11 mouse cellular contexts compared by ENCODE assay signal in the genomic region with DNA sequence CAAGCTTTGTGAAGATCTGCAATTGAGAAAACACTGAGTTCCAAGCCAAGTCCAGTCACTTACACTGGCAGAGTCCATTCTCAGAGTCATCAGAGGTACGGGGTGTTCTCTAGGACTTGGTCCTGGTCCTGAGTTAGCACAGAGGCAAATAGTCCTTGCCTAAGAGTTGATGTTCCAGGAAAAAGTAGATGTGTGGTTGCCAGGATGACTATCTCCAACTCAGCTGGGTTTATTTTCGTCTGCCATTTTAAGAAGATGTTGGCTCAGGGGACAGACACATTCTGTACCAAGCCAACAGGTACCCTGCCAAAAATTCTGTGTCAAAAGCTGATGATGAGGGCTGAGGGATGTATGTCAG.
DNase-seq lines count a peak whose midpoint lies in the region; ATAC-seq and TF ChIP-seq lines count a peak whose summit lies in the region.
"Had no signal": no experiment of that assay in that cellular context is flagged by ENCODE, and none has a peak within 500 bp of the region (broad histone marks: within the 10 kb centered on the region; RNA-seq: fewer than 3 reads in every experiment).

No protein-coding gene starts in this region.

- no peaks in the 10 kb centered on the region for H3K36me3 ChIP-seq in lung, postnatal 0 days (ENCODE audit: insufficient read depth, low read length)
- no peaks in the 10 kb centered on the region for H3K36me3 ChIP-seq in liver, embryonic 16.5 days (ENCODE audit: control insufficient read depth, insufficient read depth)
- H3K36me3 ChIP-seq in hindbrain, embryonic 13.5 days, result no peaks in the 10 kb centered on the region

- ATAC-seq in lung, postnatal 0 days, result peak; percentile 40
- ATAC-seq in liver, embryonic 16.5 days (ENCODE audit: low read depth), result no peak
- ATAC-seq in hindbrain, embryonic 13.5 days (ENCODE audit: low FRiP score), result no peak
- no peak for ATAC-seq in frontal cortex, adult (ENCODE audit: low TSS enrichment)
- ATAC-seq: forebrain, embryonic 16.5 days had no signal

- 81% methylated on average over 2 of the region's 2 CpGs for WGBS in lung, postnatal 0 days
- WGBS in lung, adult 2 months, result 46% methylated on average over 2 of the region's 2 CpGs
- 55% methylated on average over 2 of the region's 2 CpGs for WGBS in liver, embryonic 16.5 days (ENCODE audit: insufficient replicate concordance)
- WGBS in hindbrain, embryonic 13.5 days, result 92% methylated on average over 2 of the region's 2 CpGs

- DNase-seq in heart, adult 18-20 months, result peak; percentile 63 to 87
- DNase-seq in heart, postnatal 4 days, result no peak
- no peak for DNase-seq in lung, postnatal 0 days (ENCODE audit: low spot score)
- DNase-seq in lung, adult 2 months, result no peak
- peak; percentile 97 for DNase-seq in gonadal fat pad, adult 2 months (ENCODE audit: low read depth)
- DNase-seq: right cerebral cortex, postnatal 14 days had no signal

- no peak for TF ChIP-seq EP300 in lung, postnatal 0 days (IDR thresholded peaks at IDR 0.05)

- H3K27me3 ChIP-seq in lung, postnatal 0 days (replicated peaks; ENCODE audit: insufficient read depth, low read length), result no peaks in the 10 kb centered on the region
- no peaks in the 10 kb centered on the region for H3K27me3 ChIP-seq in liver, embryonic 16.5 days (ENCODE audit: control insufficient read depth, insufficient read depth, low read depth, low read length)
- no peaks in the 10 kb centered on the region for H3K27me3 ChIP-seq in hindbrain, embryonic 13.5 days

- H3K4me2 ChIP-seq in lung, postnatal 0 days (replicated peaks; ENCODE audit: low read depth, low read length), result no peak overlapping the region
- H3K4me2 ChIP-seq in liver, embryonic 16.5 days (ENCODE audit: low read depth, low read length), result no peak overlapping the region; the same call in 1 of the 2 replicates
- H3K4me2 ChIP-seq in hindbrain, embryonic 13.5 days, result no peak overlapping the region

- no peaks in the 10 kb centered on the region for H3K9me3 ChIP-seq in lung, postnatal 0 days (ENCODE audit: low read length)
- no peaks in the 10 kb centered on the region for H3K9me3 ChIP-seq in liver, embryonic 16.5 days (replicated peaks; ENCODE audit: control insufficient read depth, low read length)
- no peaks in the 10 kb centered on the region for H3K9me3 ChIP-seq in hindbrain, embryonic 13.5 days

- H3K9ac ChIP-seq in lung, postnatal 0 days (replicated peaks; ENCODE audit: low read depth), result no peak overlapping the region
- H3K9ac ChIP-seq in liver, embryonic 16.5 days (ENCODE audit: low read depth, low read length), result no peak overlapping the region
- H3K9ac ChIP-seq in hindbrain, embryonic 13.5 days, result no peak overlapping the region

- TF ChIP-seq CTCF in lung, postnatal 0 days (IDR thresholded peaks at IDR 0.05), result no peak
- no peak for TF ChIP-seq CTCF in lung, adult 2 months (IDR thresholded peaks at IDR 0.05; ENCODE audit: insufficient read depth, low read length)

- no peak overlapping the region for H3K27ac ChIP-seq in lung, postnatal 0 days (ENCODE audit: low read length)
- peak overlapping the region; percentile 64 for H3K27ac ChIP-seq in liver, embryonic 16.5 days (ENCODE audit: low read length)
- H3K27ac ChIP-seq in hindbrain, embryonic 13.5 days, result no peak overlapping the region
- H3K27ac ChIP-seq: layer of hippocampus, adult 2 months had no signal

- no peak overlapping the region for H3K4me3 ChIP-seq in lung, postnatal 0 days (ENCODE audit: low read depth, low read length)
- no peak overlapping the region for H3K4me3 ChIP-seq in lung, adult 2 months (replicated peaks; ENCODE audit: extremely low read depth, low read depth, low read length)
- H3K4me3 ChIP-seq in liver, embryonic 16.5 days (ENCODE audit: low read depth, low read length), result no peak overlapping the region
- no peak overlapping the region for H3K4me3 ChIP-seq in hindbrain, embryonic 13.5 days
- H3K4me3 ChIP-seq: layer of hippocampus, adult 2 months had no signal

- TF ChIP-seq POLR2A in lung, adult 2 months (IDR thresholded peaks at IDR 0.05; ENCODE audit: borderline replicate concordance, extremely low read depth, low read depth, low read length), result no peak

- no peaks in the 10 kb centered on the region for H3K4me1 ChIP-seq in lung, postnatal 0 days (ENCODE audit: insufficient read depth, low read depth, low read length)
- peaks cover 9% of the 10 kb centered on the region for H3K4me1 ChIP-seq in lung, adult 2 months (ENCODE audit: control insufficient read depth, insufficient read depth, low read length)
- H3K4me1 ChIP-seq in liver, embryonic 16.5 days (ENCODE audit: control insufficient read depth, low read depth, low read length), result peaks cover 26% of the 10 kb centered on the region
- H3K4me1 ChIP-seq in hindbrain, embryonic 13.5 days (replicated peaks), result no peaks in the 10 kb centered on the region

Comparison
In these comparisons a context has a peak if more than half of its experiments do, and no peak if none do; other contexts are left out.
1. DNase-seq: peak in heart, adult 18-20 months (2 of 2) and gonadal fat pad, adult 2 months (single experiment); none in heart, postnatal 4 days (single experiment), lung, postnatal 0 days (single experiment) and lung, adult 2 months (single experiment).